Mouse (Mus musculus) cortical plate, adult 2 months (tissue): ENCODE data around the gene Rasl11a.

Source experiments
- CTCF ChIP-seq: fragments of 200-500 bp; IDR thresholded peaks from 2 replicates; pipeline ENCODE4 v1.5.1; 2011; ENCODE audit warnings: mild to moderate bottlenecking, control low read depth, low read length; ENCODE audit not compliant: insufficient read depth; ENCODE audit errors: extremely low read depth
- POLR2A ChIP-seq: fragments of 200-500 bp; IDR thresholded peaks from 2 replicates; pipeline ENCODE4 v1.6.1; 2011; ENCODE audit warnings: mild to moderate bottlenecking, low read length, control low read depth; ENCODE audit not compliant: insufficient read depth; ENCODE audit errors: extremely low read depth

GRCm38 (mm10) chr5:146844301-146844941 lies 450 bp upstream of the Rasl11a start:
- TF ChIP-seq CTCF (peak; percentile 43), POLR2A (no peak)
